Mouse (Mus musculus) kidney, adult 10 weeks (tissue): ENCODE measurements around the gene Slc5a10. TPM values are rescaled to one million over a fixed set of nuclear protein-coding genes. Genes with fewer than 3 reads are reported as not detected.

Source experiments
- polyA plus RNA-seq: library from polyadenylated mRNA; stranded (reverse); fragments of 350-450 nt; fragmentation: Illumina TruSeq; extraction: RNeasy Lipid Tissue Mini Kit (QIAGEN cat#74804); gene quantifications from one replicate; pipeline ENCODE4 v1.2.3, GENCODE M21; 2014; ENCODE audit warnings: low read depth, low replicate concordance

The Slc5a10 gene
- 18.9 TPM for polyA plus RNA-seq

DNA sequence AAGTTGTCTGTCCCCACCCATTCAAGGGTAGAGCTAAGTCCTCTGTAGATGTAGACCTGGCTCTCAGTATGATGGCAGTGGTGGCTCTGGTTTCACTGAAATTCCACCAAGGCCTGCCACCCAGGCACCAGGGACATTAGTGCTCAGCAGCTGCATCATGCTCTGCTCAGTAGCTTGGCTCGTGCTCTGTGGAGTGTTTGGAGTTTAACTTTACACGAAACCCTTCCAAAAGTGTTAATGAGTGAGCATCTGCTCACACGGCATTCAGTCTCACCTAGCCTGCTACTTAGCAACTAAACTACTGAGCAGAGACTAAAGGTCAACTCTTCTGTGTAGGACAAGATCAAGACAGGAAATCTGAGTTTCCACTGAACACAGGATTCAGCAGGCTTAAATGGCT, at the start of gene Slc5a10:
Gene Slc5a10 (minus strand): TSS at position 191 of the 400 bp plus-strand sequence.

DNA sequence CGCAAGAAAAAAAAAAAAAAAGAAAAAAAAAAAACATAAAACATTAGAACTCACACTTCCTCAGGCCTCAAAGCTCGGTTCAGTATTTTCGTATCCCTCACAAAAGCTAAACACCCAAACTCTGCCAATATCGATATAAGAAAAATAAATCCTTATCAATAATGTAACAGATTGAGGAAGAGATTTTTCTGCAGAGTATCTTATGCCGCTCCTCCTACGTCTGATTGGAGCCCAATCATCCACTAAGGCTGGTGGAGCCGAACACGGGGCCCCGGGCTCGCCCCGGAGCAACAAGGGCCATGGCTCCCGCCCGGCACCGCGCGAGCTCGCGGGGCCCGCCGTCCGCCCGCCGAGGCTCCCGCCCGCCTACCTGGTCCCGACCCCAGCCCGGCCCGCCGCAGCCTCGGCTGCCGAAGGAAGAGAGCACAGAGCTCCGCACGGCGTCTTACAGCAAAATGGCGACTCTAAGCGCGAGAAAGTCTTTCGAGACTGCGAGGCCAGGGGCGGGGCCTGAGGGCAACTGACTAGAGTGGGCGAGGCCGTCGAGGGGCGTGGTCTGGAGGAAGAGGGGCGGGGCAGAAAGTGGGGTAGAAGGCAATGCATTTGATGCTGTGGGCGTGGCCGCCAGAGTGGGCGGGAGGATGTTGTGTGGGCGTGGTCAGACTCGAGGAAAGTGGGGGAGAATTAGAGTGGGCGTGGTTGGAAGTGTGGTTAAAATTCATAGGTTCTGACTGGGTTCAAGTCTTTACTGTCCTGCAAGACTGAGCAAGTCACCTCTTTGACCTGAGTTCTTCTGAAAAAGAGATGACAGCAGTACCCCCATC, 41.2 kb upstream of the Slc5a10 start, which contains the start of gene Prpsap2:
Gene Prpsap2 (minus strand): TSS at position 505 of the 824 bp plus-strand sequence.

DNA sequence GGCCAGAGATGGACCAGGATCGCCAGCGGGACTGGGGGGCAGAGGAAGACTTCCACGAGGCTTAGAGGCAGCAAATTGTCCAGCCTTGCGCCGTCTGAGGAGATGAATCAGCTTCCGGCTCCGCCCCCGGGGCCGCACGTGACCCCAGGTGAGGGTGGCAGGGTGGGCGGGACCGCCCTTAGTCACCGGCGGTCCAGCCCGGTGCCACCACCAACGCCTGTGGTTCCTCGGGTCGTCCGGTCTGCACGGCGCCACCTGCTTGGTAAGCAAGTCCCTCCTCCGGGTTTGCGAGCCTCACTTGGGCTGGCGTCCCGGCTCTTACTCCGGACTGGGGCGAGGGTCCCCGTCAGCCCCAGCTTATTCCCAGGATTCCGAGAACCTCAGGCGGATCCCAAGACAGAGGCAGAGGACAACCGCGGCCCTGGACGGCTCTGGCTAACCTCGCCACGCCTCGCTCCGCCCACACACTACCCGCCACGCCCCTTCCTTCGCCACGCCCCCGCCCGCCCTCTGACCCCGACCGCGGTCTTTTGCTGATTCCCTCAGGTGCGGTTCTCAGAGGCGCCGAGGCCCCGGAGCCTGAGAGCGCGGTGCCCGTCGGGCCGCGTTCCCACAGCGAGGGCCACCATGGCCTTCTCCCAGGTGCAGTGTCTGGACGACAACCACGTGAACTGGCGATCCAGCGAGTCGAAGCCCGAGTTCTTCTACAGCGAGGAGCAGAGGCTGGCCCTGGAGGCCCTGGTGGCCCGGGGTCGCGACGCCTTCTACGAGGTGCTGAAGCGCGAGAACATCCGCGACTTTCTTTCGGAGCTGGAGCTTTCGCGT, 36.5 kb downstream of the Slc5a10 start, which contains the start of gene Fam83g:
Gene Fam83g (plus strand): TSS at position 185 of the 825 bp plus-strand sequence.

DNA sequence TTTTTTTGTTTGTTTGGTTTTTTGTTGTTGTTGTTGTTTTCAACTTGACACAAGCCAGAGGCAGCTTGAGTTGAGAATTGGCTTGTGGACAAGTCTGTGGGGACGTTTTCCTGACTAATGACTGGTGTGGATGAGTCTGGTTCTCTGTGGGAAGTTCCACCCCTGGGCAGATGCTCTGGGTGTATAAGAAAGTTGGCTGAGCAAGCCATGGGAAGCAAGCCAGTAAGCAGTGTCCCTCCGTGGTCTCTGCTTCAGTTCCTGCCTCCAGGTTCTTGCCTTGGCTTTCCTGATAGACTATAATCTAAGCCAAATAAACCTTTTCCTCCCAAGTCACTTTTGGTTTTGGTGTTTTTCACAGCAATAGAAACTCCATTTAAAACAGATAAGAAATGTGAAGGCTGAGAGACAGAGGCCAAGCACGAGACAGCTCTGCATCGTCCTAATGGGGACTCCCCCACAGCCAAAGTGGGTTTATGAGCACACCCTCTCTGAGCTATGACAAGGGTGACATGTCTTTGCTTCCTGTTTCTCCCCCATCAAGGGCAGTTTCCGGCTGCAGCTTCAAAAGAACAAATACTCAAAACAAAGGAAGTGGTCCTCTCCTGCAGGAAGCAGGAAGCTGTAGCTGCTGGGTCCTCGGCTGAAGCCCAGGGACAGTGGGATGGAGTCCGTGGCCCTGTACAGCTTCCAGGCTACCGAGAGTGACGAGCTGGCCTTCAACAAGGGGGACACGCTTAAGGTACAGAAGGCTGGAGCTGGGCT, 67.8 kb downstream of the Slc5a10 start, which contains the start of gene Grap:
Gene Grap (plus strand): TSS at position 580 of the 762 bp plus-strand sequence.

Other genes starting within 250 kb of the Slc5a10 start
- 0.32 TPM for gene Mfap4, start 235.4 kb downstream of the Slc5a10 start, polyA plus RNA-seq
- 0.69 TPM for gene Mapk7, start 226.4 kb downstream of the Slc5a10 start, polyA plus RNA-seq
- gene B9d1, start 215.7 kb downstream of the Slc5a10 start, polyA plus RNA-seq, result 0.61 TPM
- gene Epn2, start 141.1 kb downstream of the Slc5a10 start, polyA plus RNA-seq, result 12.4 TPM
- gene Grap, start 67.6 kb downstream of the Slc5a10 start, polyA plus RNA-seq, result 0.44 TPM
- 0.49 TPM for gene Fam83g, start 36.7 kb downstream of the Slc5a10 start, polyA plus RNA-seq
- gene Prpsap2, start 41.3 kb upstream of the Slc5a10 start, polyA plus RNA-seq, result 52.3 TPM
- gene Ulk2, start 134.2 kb upstream of the Slc5a10 start, polyA plus RNA-seq, result 39.5 TPM
- gene Akap10, start 209.4 kb upstream of the Slc5a10 start, polyA plus RNA-seq, result 40.3 TPM
- 13.4 TPM for gene Specc1, start 235.9 kb upstream of the Slc5a10 start, polyA plus RNA-seq